Mouse (Mus musculus): ENCODE measurements around the gene Polh.

- TF ChIP-seq EP300 (IDR thresholded peaks at IDR 0.05; ENCODE audit: low read depth) (peak; percentile 45; the same call in 1 of the 2 replicates), CTCF (IDR thresholded peaks at IDR 0.05; ENCODE audit: low read depth) (no peak)
These were observed 49.3 kb downstream of the Polh start, which contains the start of gene Mad2l1bp for GRCm38 (mm10) chr17:46152847-46153782.

All from liver, postnatal 0 days (tissue).